Mouse (Mus musculus) neural tube, embryonic 14.5 days (tissue): ENCODE measurements around the gene Cebpe. TPM values are rescaled to one million over a fixed set of nuclear protein-coding genes. Genes with fewer than 3 reads are reported as not detected.
A peak's percentile ranks its signal among the peaks of the same experiment; 100 is the strongest.

Source experiments
- ATAC-seq: fragments of 200-750 bp; cut with Nextera tagmentation; 2 replicates; pipeline ENCODE4 v1.8.0; 2017; ENCODE audit warnings: low read depth, mild to moderate bottlenecking, moderate TSS enrichment, moderate library complexity
- H3K27ac ChIP-seq: fragments of 300-500 bp; sonication (generic); 2 replicates; pipeline ENCODE4 v1.5.1; 2014; ENCODE audit warnings: low read depth, mild to moderate bottlenecking, control low read depth, low read length, moderate library complexity, mixed read lengths
- H3K27me3 ChIP-seq: fragments of 300-500 bp; sonication (generic); 2 replicates; pipeline ENCODE4 v1.6.1; 2014; ENCODE audit warnings: low read length; ENCODE audit not compliant: control insufficient read depth, insufficient read depth
- H3K36me3 ChIP-seq: fragments of 300-500 bp; sonication (generic); 2 replicates; pipeline ENCODE4 v1.6.1; 2014; ENCODE audit warnings: low read length, mixed read lengths; ENCODE audit not compliant: control insufficient read depth, insufficient read depth
- H3K4me1 ChIP-seq: fragments of 300-500 bp; sonication (generic); 2 replicates; pipeline ENCODE4 v1.6.1; 2014; ENCODE audit warnings: low read length; ENCODE audit not compliant: control insufficient read depth, insufficient read depth
- H3K4me2 ChIP-seq: fragments of 300-500 bp; sonication (generic); 2 replicates; pipeline ENCODE4 v1.6.1; 2014; ENCODE audit warnings: mild to moderate bottlenecking, low read depth, low read length, control low read depth
- H3K4me3 ChIP-seq: fragments of 300-500 bp; sonication (generic); 2 replicates; pipeline ENCODE4 v1.5.1; 2014; ENCODE audit warnings: low read depth, low read length, control low read depth, mixed read lengths
- H3K9ac ChIP-seq: fragments of 300-500 bp; sonication (generic); replicated peaks from 2 replicates; pipeline ENCODE4 v1.6.1; 2014; ENCODE audit warnings: low read depth, mild to moderate bottlenecking, control low read depth, low read length, mixed read lengths
- H3K9me3 ChIP-seq: fragments of 300-500 bp; sonication (generic); 2 replicates; pipeline ENCODE4 v1.6.1; 2016; ENCODE audit warnings: low read length; ENCODE audit not compliant: control insufficient read depth
- whole genome bisulfite sequencing: fragments of 180-500 bp; shearing (Covaris S2); extraction: QIAGEN DNeasy Blood & Tissue Kit; methylation state at CpG from one replicate; pipeline ENCODE4 v1.1.7; 2014; 5-methylcytosine and 5-hydroxymethylcytosine counted together
- polyA plus RNA-seq: library from polyadenylated mRNA; unstranded; fragments of >200 nt; fragmentation: Nextera tagmentation; extraction: Ambion mirVana; gene quantifications from 2 replicates; pipeline ENCODE4 v1.2.1, GENCODE M21; 2014

Cebpe gene
- not detected in 2 replicates for polyA plus RNA-seq

GRCm38 (mm10) chr14:54712074-54712473 lies at the start of gene Cebpe:
Cebpe (minus strand) TSS chr14:54712174.
- H3K27ac ChIP-seq: no peak within 1 kb of the TSS
- no peaks in the 10 kb centered on the region for H3K27me3 ChIP-seq
- ATAC-seq: no peak
- H3K4me2 ChIP-seq: no peak within 1 kb of the TSS
- H3K36me3 ChIP-seq: no peaks in the 10 kb centered on the region
- no peak within 1 kb of the TSS for H3K4me3 ChIP-seq
- H3K4me1 ChIP-seq: no peaks in the 10 kb centered on the region
- H3K9me3 ChIP-seq: no peaks in the 10 kb centered on the region
- no peak within 1 kb of the TSS for H3K9ac ChIP-seq
- 87% methylated on average over 7 of the region's 7 CpGs for whole genome bisulfite sequencing

GRCm38 (mm10) chr14:54756382-54756781 lies 44.4 kb upstream of the Cebpe start:
- H3K36me3 ChIP-seq: no peaks in the 10 kb centered on the region
- no peak overlapping the region for H3K4me3 ChIP-seq
- no peaks in the 10 kb centered on the region for H3K27me3 ChIP-seq
- no peak overlapping the region for H3K27ac ChIP-seq
- H3K4me2 ChIP-seq: no peak overlapping the region
- no peak for ATAC-seq
- WGBS: 84% methylated on average over 6 of the region's 6 CpGs
- H3K9me3 ChIP-seq: no peaks in the 10 kb centered on the region
- H3K9ac ChIP-seq: no peak overlapping the region
- H3K4me1 ChIP-seq: no peaks in the 10 kb centered on the region

GRCm38 (mm10) chr14:54754602-54755018 lies 42.6 kb upstream of the Cebpe start:
- ATAC-seq: no peak
- H3K9me3 ChIP-seq: no peaks in the 10 kb centered on the region
- no peaks in the 10 kb centered on the region for H3K4me1 ChIP-seq
- no peaks in the 10 kb centered on the region for H3K27me3 ChIP-seq
- no peak overlapping the region for H3K4me3 ChIP-seq
- no peak overlapping the region for H3K4me2 ChIP-seq
- H3K9ac ChIP-seq: no peak overlapping the region
- H3K36me3 ChIP-seq: no peaks in the 10 kb centered on the region
- 29% methylated on average over 6 of the region's 6 CpGs for WGBS
- no peak overlapping the region; the same call in 1 of the 2 replicates for H3K27ac ChIP-seq

- H3K27me3 ChIP-seq: no peaks in the 10 kb centered on the region
- no peak overlapping the region for H3K9ac ChIP-seq
- H3K4me3 ChIP-seq: no peak overlapping the region
- H3K9me3 ChIP-seq: no peaks in the 10 kb centered on the region
- H3K36me3 ChIP-seq: no peaks in the 10 kb centered on the region
- H3K27ac ChIP-seq: peak overlapping the region; percentile 24; the same call in 1 of the 2 replicates
- no peaks in the 10 kb centered on the region for H3K4me1 ChIP-seq
- H3K4me2 ChIP-seq: no peak overlapping the region
- ATAC-seq: no peak
- WGBS: 67% methylated on average over 14 of the region's 14 CpGs
Measured at GRCm38 (mm10) chr14:54753986-54754601, 42.1 kb upstream of the Cebpe start.

GRCm38 (mm10) chr14:54752938-54753337 lies 41.0 kb upstream of the Cebpe start:
- no peaks in the 10 kb centered on the region for H3K27me3 ChIP-seq
- no peaks in the 10 kb centered on the region for H3K36me3 ChIP-seq
- H3K4me1 ChIP-seq: no peaks in the 10 kb centered on the region
- 92% methylated on average over 6 of the region's 6 CpGs for WGBS
- H3K4me3 ChIP-seq: no peak overlapping the region
- no peaks in the 10 kb centered on the region for H3K9me3 ChIP-seq
- H3K9ac ChIP-seq: no peak overlapping the region
- H3K4me2 ChIP-seq: no peak overlapping the region
- H3K27ac ChIP-seq: no peak overlapping the region
- ATAC-seq: no peak

GRCm38 (mm10) chr14:54751768-54752167 lies 39.8 kb upstream of the Cebpe start:
- Histone ChIP-seq H3K9ac (no peak overlapping the region), H3K4me2 (no peak overlapping the region), H3K9me3 (no peaks in the 10 kb centered on the region), H3K27me3 (no peaks in the 10 kb centered on the region), H3K27ac (no peak overlapping the region), H3K4me3 (no peak overlapping the region), H3K4me1 (no peaks in the 10 kb centered on the region), H3K36me3 (no peaks in the 10 kb centered on the region)
- WGBS: 90% methylated on average over 1 of the region's 1 CpGs
- no peak for ATAC-seq

- H3K4me1 ChIP-seq: no peaks in the 10 kb centered on the region
- no peak overlapping the region for H3K4me3 ChIP-seq
- H3K9me3 ChIP-seq: no peaks in the 10 kb centered on the region
- H3K9ac ChIP-seq: no peak overlapping the region
- WGBS: 73% methylated on average over 4 of the region's 4 CpGs
- H3K27me3 ChIP-seq: no peaks in the 10 kb centered on the region
- H3K4me2 ChIP-seq: no peak overlapping the region
- no peak for ATAC-seq
- no peaks in the 10 kb centered on the region for H3K36me3 ChIP-seq
- no peak overlapping the region for H3K27ac ChIP-seq
Measured at GRCm38 (mm10) chr14:54749238-54749637, 37.3 kb upstream of the Cebpe start.

GRCm38 (mm10) chr14:54747942-54748917 lies 36.3 kb upstream of the Cebpe start:
- Histone ChIP-seq H3K9ac (no peak overlapping the region), H3K4me1 (no peaks in the 10 kb centered on the region), H3K4me3 (no peak overlapping the region), H3K36me3 (no peaks in the 10 kb centered on the region), H3K27me3 (no peaks in the 10 kb centered on the region), H3K9me3 (no peaks in the 10 kb centered on the region), H3K27ac (no peak overlapping the region), H3K4me2 (no peak overlapping the region)
- 91% methylated on average over 16 of the region's 16 CpGs for WGBS
- no peak for ATAC-seq

- Histone ChIP-seq H3K27ac (no peak overlapping the region), H3K27me3 (no peaks in the 10 kb centered on the region), H3K4me3 (no peak overlapping the region), H3K4me2 (no peak overlapping the region), H3K4me1 (no peaks in the 10 kb centered on the region), H3K9me3 (no peaks in the 10 kb centered on the region), H3K9ac (no peak overlapping the region), H3K36me3 (no peaks in the 10 kb centered on the region)
- ATAC-seq: no peak
- WGBS: 96% methylated on average over 9 of the region's 9 CpGs
Measured at GRCm38 (mm10) chr14:54746038-54746437, 34.1 kb upstream of the Cebpe start.
